Mouse (Mus musculus): ENCODE data around the gene Ncor2. TPM values are rescaled to one million over a fixed set of nuclear protein-coding genes. Genes with fewer than 3 reads are reported as not detected.

Gene Ncor2
- polyA plus RNA-seq, 1 experiment = 74.6 TPM

DNA sequence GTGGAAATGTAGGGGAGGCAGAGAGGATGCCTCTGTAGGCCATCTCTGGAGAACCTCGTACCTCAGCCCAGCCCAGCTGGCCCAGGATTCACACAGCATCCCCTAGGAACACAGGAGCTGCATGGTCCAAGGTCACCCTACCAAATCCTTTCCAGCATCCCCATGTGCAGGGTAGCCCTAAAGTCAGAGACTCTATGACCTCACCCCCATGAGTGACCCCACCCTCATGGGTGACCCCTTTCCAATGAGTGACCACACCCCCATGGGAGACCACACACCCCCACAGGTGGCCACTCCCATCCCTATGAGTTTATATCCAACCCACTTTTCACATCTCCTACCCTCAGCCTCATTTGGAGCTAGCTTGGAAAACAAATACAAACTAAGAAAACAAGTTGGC is 51.1 kb downstream of the Ncor2 start:
- H3K27ac ChIP-seq (ENCODE audit: insufficient read depth, low read length) = no peak overlapping the region
- no peak for TF ChIP-seq POLR2A (IDR thresholded peaks at IDR 0.05; ENCODE audit: extremely low read depth, insufficient read depth, low read length)
- TF ChIP-seq CTCF (IDR thresholded peaks at IDR 0.05; ENCODE audit: extremely low read depth, insufficient read depth, low read length) = no peak
- H3K4me1 ChIP-seq (ENCODE audit: control insufficient read depth, insufficient read depth, low read length) = peaks cover 38% of the 10 kb centered on the region

DNA sequence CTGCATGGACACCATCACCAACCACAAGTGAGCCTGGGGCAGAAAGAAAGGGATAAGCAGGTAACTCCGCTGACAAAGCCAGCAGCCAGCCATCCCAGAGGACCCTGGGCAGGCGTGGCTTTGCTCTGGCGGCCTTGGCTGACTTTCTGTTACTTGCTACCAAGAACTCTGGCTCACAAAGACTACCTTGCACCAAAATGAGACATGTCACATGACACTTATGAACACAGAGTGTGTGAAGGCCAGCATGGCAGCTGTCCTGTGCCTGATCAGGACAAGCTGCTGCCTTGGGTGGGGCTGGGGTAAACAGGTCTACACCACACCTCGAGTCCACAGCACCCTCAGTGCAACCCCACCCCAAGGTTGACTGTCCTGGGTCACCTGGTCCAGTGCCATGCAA is 51.6 kb downstream of the Ncor2 start:
- Histone ChIP-seq H3K4me1 (ENCODE audit: control insufficient read depth, insufficient read depth, low read length) (peaks cover 37% of the 10 kb centered on the region), H3K4me3 (ENCODE audit: insufficient read depth, low read length) (no peak overlapping the region), H3K27ac (ENCODE audit: insufficient read depth, low read length) (no peak overlapping the region)
- TF ChIP-seq CTCF (IDR thresholded peaks at IDR 0.05; ENCODE audit: extremely low read depth, insufficient read depth, low read length) = no peak

More for the DNA sequence above, 51.1 kb downstream of the Ncor2 start:
- no peak overlapping the region for H3K4me3 ChIP-seq (ENCODE audit: insufficient read depth, low read length)

DNA sequence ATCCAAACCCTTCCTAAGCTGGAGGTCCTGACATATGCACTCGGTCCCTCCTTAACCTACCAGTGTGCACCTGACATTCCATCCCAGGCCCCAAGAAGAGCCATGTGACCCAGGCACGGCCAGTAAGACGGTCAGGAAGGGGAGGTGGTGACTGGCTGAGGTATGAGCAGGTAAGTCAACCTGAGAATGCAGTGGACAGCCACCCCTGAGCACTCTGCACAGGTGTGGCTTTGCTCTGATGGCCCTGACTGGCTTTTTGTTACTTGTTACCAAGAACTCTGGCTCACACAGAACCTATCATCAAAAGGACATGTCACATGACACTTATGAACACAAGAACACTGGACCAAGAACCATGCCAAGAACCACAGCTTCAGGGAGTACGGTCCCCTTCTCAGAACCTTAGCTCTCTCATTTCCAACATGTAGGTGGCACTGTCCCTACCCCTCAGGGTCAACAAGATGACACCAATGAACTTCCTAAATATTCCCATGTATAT is 53.0 kb downstream of the Ncor2 start:
- TF ChIP-seq POLR2A (IDR thresholded peaks at IDR 0.05; ENCODE audit: extremely low read depth, insufficient read depth, low read length) = no peak
- TF ChIP-seq CTCF (IDR thresholded peaks at IDR 0.05; ENCODE audit: extremely low read depth, insufficient read depth, low read length) = no peak
- H3K4me1 ChIP-seq (ENCODE audit: control insufficient read depth, insufficient read depth, low read length) = peaks cover 27% of the 10 kb centered on the region
- H3K4me3 ChIP-seq (ENCODE audit: insufficient read depth, low read length) = no peak overlapping the region
- no peak overlapping the region for H3K27ac ChIP-seq (ENCODE audit: insufficient read depth, low read length)

DNA sequence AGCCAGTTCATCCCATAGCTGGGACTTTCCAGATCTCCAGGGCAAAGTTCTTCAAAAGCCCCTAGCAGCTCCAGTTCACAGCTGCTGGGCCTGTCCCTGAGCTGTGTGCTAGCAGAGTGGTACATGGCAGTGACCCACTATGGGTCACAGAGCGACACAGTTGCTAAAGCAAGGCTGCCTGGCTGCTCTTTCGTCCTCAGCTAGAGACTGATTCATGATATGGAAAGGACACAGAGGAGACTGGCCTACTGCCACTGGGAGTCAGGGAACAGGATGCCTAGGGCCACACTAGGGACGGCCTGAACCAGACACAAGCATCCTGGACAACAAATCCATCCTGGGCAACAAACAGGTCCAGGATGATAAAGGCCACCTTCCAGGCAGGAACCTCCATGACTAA is 53.8 kb downstream of the Ncor2 start:
- TF ChIP-seq POLR2A (IDR thresholded peaks at IDR 0.05; ENCODE audit: extremely low read depth, insufficient read depth, low read length) = no peak
- TF ChIP-seq CTCF (IDR thresholded peaks at IDR 0.05; ENCODE audit: extremely low read depth, insufficient read depth, low read length) = no peak

DNA sequence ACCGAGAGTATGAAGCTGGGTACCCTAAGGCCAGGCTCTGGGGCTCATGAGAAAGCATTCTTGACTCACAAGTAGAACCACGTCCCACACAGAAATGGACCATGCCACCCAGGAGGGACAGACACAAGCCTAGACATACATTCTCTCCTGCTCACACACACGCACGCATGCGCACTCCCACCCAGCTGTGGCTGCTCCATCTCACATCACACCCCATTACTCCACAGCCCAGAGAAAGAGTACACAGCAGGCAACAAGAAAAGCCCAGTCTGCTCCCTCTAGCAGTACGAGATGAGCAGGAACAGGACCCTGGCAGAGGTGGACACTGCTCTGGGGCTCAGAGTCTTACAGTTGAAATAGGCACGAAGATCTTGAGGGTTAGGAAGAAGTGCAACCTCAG is 55.0 kb downstream of the Ncor2 start:
- Histone ChIP-seq H3K27ac (ENCODE audit: insufficient read depth, low read length) (no peak overlapping the region), H3K4me1 (ENCODE audit: control insufficient read depth, insufficient read depth, low read length) (peaks cover 14% of the 10 kb centered on the region), H3K4me3 (ENCODE audit: insufficient read depth, low read length) (no peak overlapping the region)
- TF ChIP-seq CTCF (IDR thresholded peaks at IDR 0.05; ENCODE audit: extremely low read depth, insufficient read depth, low read length) (no peak), POLR2A (IDR thresholded peaks at IDR 0.05; ENCODE audit: extremely low read depth, insufficient read depth, low read length) (no peak)

More for the DNA sequence above, 53.8 kb downstream of the Ncor2 start:
- Histone ChIP-seq H3K4me3 (ENCODE audit: insufficient read depth, low read length) (no peak overlapping the region), H3K4me1 (ENCODE audit: control insufficient read depth, insufficient read depth, low read length) (peaks cover 21% of the 10 kb centered on the region), H3K27ac (ENCODE audit: insufficient read depth, low read length) (no peak overlapping the region)

DNA sequence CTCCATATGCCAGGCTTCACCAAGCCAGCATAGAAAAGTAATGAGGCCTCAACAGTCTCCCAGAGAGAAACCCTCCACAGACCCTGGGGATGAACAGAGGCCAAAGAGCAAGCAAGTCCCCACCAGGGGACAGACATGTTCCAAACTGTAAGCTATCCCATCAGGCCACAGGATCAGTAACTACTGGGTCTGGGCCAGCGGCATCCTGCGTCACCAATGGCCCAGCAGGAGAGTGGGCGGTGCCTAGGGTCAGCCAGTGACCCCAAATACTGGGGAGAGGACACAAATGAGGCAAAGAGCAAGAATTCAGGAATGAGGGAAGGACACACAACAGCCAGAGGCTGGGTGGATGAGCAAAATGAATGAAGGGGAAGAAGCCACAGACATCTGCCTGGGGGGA is 55.8 kb downstream of the Ncor2 start:
- no peak for TF ChIP-seq CTCF (IDR thresholded peaks at IDR 0.05; ENCODE audit: extremely low read depth, insufficient read depth, low read length)
- no peak for TF ChIP-seq POLR2A (IDR thresholded peaks at IDR 0.05; ENCODE audit: extremely low read depth, insufficient read depth, low read length)
- peaks cover 8% of the 10 kb centered on the region for H3K4me1 ChIP-seq (ENCODE audit: control insufficient read depth, insufficient read depth, low read length)
- H3K4me3 ChIP-seq (ENCODE audit: insufficient read depth, low read length) = no peak overlapping the region
- no peak overlapping the region for H3K27ac ChIP-seq (ENCODE audit: insufficient read depth, low read length)

DNA sequence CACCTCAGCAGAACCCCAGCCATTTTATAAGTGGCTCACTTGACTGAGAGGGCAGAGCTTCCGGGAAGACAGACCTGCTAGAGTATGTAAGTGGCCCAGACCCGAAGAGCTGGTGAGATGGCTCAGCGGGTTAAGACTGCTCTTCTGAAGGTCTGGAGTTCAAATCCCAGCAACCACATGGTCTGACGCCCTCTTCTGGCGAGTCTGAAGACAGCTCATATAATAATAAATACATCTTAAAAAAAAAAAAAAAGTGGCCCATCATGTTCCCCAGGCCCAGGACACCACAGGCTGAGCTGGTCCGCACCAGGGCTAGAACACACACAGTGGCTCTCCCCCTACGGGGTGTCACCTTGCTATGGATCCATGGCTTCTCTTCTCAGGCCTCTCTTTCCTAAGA is 56.5 kb downstream of the Ncor2 start:
- TF ChIP-seq CTCF (IDR thresholded peaks at IDR 0.05; ENCODE audit: extremely low read depth, insufficient read depth, low read length) (no peak), POLR2A (IDR thresholded peaks at IDR 0.05; ENCODE audit: extremely low read depth, insufficient read depth, low read length) (no peak)
- Histone ChIP-seq H3K4me1 (ENCODE audit: control insufficient read depth, insufficient read depth, low read length) (peaks cover 7% of the 10 kb centered on the region), H3K4me3 (ENCODE audit: insufficient read depth, low read length) (no peak overlapping the region), H3K27ac (ENCODE audit: insufficient read depth, low read length) (no peak overlapping the region)

DNA sequence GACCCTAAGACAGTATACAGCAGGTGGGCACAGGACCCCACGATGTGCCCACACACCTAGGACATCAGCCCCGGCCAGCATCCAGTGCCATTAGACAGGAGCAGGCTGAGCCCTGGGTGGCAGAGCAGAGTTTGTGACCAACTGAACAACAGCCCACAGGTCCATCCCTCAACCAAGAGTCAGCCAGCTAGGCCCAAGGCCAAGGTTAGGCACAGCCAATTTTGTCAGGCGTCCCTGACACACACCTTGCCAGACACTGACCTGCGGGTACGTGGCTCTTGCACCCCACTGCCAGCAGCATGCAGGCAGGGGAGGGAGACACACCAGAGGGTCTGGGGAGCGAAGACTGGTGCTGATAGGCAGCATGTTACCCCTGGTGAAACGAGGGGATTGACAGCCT is 57.0 kb downstream of the Ncor2 start:
- Histone ChIP-seq H3K4me1 (ENCODE audit: control insufficient read depth, insufficient read depth, low read length) (peaks cover 7% of the 10 kb centered on the region), H3K4me3 (ENCODE audit: insufficient read depth, low read length) (no peak overlapping the region), H3K27ac (ENCODE audit: insufficient read depth, low read length) (no peak overlapping the region)
- no peak for TF ChIP-seq POLR2A (IDR thresholded peaks at IDR 0.05; ENCODE audit: extremely low read depth, insufficient read depth, low read length)

DNA sequence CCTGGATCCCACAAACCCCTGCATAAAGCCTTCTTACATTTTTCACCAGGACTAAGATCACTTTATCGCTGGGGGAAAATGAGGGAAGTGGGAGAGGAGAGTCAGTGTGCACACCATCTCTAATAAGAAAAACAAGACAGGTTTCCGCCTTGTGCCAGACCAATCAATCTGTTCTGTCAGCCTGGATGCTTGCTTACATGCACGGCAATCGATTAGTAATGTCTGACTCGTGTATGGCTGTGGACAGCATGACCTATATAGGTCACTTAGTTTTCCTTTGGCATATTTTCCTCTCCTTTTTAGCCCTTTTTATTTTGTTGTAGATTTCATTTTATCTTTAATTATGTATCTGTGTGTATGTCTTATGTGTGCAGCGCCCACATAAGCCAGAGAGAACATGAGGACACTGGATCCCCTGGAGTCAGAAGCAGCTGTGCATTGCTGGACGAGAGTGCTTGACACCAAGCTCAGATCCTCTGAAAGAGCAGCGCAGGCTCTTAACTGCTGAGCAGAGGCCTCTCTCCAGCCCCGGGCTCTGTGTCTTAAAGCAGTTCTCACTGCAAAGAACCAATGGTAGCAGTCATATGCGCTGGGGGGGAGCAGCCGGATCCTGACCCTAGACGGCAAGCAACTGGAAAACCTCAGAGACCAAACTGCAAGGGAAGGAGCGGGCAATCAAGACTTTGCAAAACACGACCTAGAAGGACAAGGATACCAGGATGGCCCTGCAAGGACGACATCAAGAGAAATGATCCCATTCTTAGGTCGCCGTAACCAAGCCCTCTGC is 58.3 kb downstream of the Ncor2 start:
- H3K27ac ChIP-seq (ENCODE audit: insufficient read depth, low read length) = no peak overlapping the region
- TF ChIP-seq POLR2A (IDR thresholded peaks at IDR 0.05; ENCODE audit: extremely low read depth, insufficient read depth, low read length) = no peak
- no peak for TF ChIP-seq CTCF (IDR thresholded peaks at IDR 0.05; ENCODE audit: extremely low read depth, insufficient read depth, low read length)

DNA sequence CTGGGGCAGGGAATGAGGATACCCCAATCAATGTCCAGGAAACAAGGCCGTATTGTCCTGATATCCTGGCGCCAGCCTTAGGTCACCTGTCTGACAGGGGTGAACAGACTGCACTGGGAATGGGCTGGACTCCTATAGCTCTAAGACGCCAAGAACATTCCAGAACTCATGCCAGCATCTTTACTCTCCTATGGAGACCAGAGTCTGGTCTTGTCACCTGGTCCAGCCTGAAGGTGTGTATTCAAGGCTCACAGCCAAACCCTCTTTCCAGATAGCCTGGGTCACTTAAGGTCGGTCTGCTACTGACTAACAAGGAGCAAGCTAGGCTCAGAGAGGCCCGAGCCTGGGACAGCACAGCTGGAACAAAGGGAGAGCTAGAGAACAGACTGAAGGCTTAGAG is 61.8 kb downstream of the Ncor2 start:
- Histone ChIP-seq H3K4me1 (ENCODE audit: control insufficient read depth, insufficient read depth, low read length) (peaks cover 2% of the 10 kb centered on the region), H3K4me3 (ENCODE audit: insufficient read depth, low read length) (no peak overlapping the region), H3K27ac (ENCODE audit: insufficient read depth, low read length) (no peak overlapping the region)
- TF ChIP-seq CTCF (IDR thresholded peaks at IDR 0.05; ENCODE audit: extremely low read depth, insufficient read depth, low read length) (no peak), POLR2A (IDR thresholded peaks at IDR 0.05; ENCODE audit: extremely low read depth, insufficient read depth, low read length) (no peak)

More for the DNA sequence above, 58.3 kb downstream of the Ncor2 start:
- Histone ChIP-seq H3K4me3 (ENCODE audit: insufficient read depth, low read length) (no peak overlapping the region), H3K4me1 (ENCODE audit: control insufficient read depth, insufficient read depth, low read length) (peaks cover 2% of the 10 kb centered on the region)

All from cortical plate, adult 2 months (tissue).